Mouse (Mus musculus): ENCODE measurements at regions not wholly inside any gene's neighbourhood (a gene's known extent, or its start where the extent isn't known, plus 50 kb on each side); places are given as distances from the start of the nearest gene placed in this dataset.

DNA sequence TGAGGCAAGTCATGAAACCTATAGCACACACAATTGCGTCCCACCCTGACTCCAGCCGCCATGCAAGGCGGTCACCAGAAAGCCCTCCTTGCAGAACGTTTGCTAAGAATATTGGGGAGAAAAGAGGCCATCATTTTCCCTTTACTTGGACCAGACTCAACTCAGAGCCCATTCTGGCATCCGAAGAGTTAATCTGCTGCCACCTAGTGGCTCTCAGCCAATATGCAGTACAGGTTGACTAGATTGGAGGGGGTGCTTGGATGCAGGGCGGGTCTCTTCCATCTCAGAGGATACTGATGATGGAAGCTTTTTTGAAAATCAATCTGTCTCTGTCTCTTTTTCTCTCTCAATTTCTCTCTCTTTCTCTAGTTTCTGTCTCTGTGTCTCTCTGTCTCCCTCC, 139.6 kb downstream of the Tm2d1 start:
- WGBS, result 26% methylated on average over 6 of the region's 6 CpGs

DNA sequence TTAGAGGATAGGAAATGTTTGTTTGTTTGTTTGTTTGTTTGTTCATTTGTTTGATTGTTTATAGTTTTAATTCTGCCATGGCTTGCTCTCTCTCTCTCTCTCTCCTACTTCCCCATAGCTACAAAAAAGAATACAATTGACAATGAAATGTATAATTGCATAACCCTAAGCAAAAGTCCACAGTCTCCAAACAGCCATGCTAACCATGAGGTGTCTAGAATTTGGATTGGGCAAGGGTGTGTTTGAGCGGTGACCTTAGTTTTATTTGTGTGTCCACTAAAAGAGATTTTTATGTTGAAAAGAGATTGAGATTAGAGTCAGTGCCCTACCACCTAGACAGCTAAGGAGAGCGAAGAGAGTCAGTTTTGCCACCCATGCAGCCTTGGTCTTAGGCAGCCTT, 141.2 kb downstream of the Tm2d1 start:
- intact Hi-C loops (cut with DNase I), result loop anchor here (5.0 kb wide), 1 partner anchor 80 kb away; no protein-coding TSS in a partner anchor
- Histone ChIP-seq H3K4me1 (ENCODE audit: control insufficient read depth, insufficient read depth, low read length) (no peaks in the 10 kb centered on the region; the same call in 1 of the 2 replicates), H3K27ac (no peak overlapping the region), H3K79me2 (replicated peaks; ENCODE audit: control insufficient read depth, insufficient read depth, low read length) (no peaks in the 10 kb centered on the region), H3K9ac (ENCODE audit: low read depth, low read length) (no peak overlapping the region), H3K4me3 (no peak overlapping the region), H3K27me3 (ENCODE audit: control insufficient read depth, insufficient read depth, low read length) (no peaks in the 10 kb centered on the region), H3K36me3 (ENCODE audit: control insufficient read depth, insufficient read depth, low read length) (no peaks in the 10 kb centered on the region)
- DNase-seq, result no peak
- TF ChIP-seq EP300 (IDR thresholded peaks at IDR 0.05; ENCODE audit: insufficient read depth, low read depth, low read length), result no peak
- TF ChIP-seq POLR2A (IDR thresholded peaks at IDR 0.05; ENCODE audit: insufficient read depth, low read depth, low read length), result no peak
- no peak for TF ChIP-seq CTCF (IDR thresholded peaks at IDR 0.05)
- WGBS, result 97% methylated on average over 2 of the region's 2 CpGs

More for the DNA sequence above, 139.6 kb downstream of the Tm2d1 start:
- Histone ChIP-seq H3K9ac (ENCODE audit: low read depth, low read length) (no peak overlapping the region), H3K79me2 (replicated peaks; ENCODE audit: control insufficient read depth, insufficient read depth, low read length) (no peaks in the 10 kb centered on the region), H3K27ac (no peak overlapping the region), H3K36me3 (ENCODE audit: control insufficient read depth, insufficient read depth, low read length) (no peaks in the 10 kb centered on the region), H3K27me3 (ENCODE audit: control insufficient read depth, insufficient read depth, low read length) (no peaks in the 10 kb centered on the region), H3K4me3 (no peak overlapping the region), H3K4me1 (ENCODE audit: control insufficient read depth, insufficient read depth, low read length) (no peaks in the 10 kb centered on the region; the same call in 1 of the 2 replicates)
- TF ChIP-seq CTCF (IDR thresholded peaks at IDR 0.05), result peak; percentile 58
- no peak for TF ChIP-seq EP300 (IDR thresholded peaks at IDR 0.05; ENCODE audit: insufficient read depth, low read depth, low read length)
- DNase-seq, result peak in 1 of 2 experiments; percentile 19
- intact Hi-C loops (cut with DNase I), result loop anchor here (5.0 kb wide), 1 partner anchor 79 kb away; no protein-coding TSS in a partner anchor

DNA sequence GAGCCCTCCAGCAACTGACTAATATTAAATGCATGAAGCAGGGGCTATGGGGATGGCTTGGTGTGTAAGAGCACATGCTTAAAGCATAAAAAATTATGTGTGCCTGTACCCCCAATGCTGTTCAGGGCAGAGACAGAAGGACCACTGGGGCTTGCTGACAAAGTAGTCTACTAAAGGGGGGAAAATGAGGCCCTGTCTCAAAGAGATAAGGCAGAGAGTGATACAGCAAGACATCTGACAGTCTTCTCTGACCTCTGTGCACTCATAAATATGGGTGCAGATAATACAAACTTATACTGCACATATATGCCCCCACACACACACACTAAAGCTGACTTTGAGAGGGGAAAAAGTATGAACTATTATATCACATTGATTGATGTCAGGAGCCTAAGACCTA, 142.8 kb downstream of the Tm2d1 start:
- Histone ChIP-seq H3K4me3 (no peak overlapping the region), H3K4me1 (ENCODE audit: control insufficient read depth, insufficient read depth, low read length) (peaks cover 1% of the 10 kb centered on the region; the same call in 1 of the 2 replicates), H3K9ac (ENCODE audit: low read depth, low read length) (no peak overlapping the region), H3K79me2 (replicated peaks; ENCODE audit: control insufficient read depth, insufficient read depth, low read length) (no peaks in the 10 kb centered on the region), H3K27me3 (ENCODE audit: control insufficient read depth, insufficient read depth, low read length) (no peaks in the 10 kb centered on the region), H3K27ac (no peak overlapping the region), H3K36me3 (ENCODE audit: control insufficient read depth, insufficient read depth, low read length) (no peaks in the 10 kb centered on the region)
- intact Hi-C loops (cut with DNase I), result loop anchor here (5.0 kb wide), 1 partner anchor 82 kb away; no protein-coding TSS in a partner anchor
- DNase-seq, result no peak
- TF ChIP-seq CTCF (IDR thresholded peaks at IDR 0.05), result no peak
- TF ChIP-seq POLR2A (IDR thresholded peaks at IDR 0.05; ENCODE audit: insufficient read depth, low read depth, low read length), result no peak
- TF ChIP-seq EP300 (IDR thresholded peaks at IDR 0.05; ENCODE audit: insufficient read depth, low read depth, low read length), result no peak

GRCm38 (mm10) chr4:98238075-98238474, 145.0 kb downstream of the Tm2d1 start:
- H3K27ac ChIP-seq, result no peak overlapping the region
- no peak overlapping the region for H3K9ac ChIP-seq (ENCODE audit: low read depth, low read length)
- TF ChIP-seq EP300 (IDR thresholded peaks at IDR 0.05; ENCODE audit: insufficient read depth, low read depth, low read length) (no peak), CTCF (IDR thresholded peaks at IDR 0.05) (no peak), POLR2A (IDR thresholded peaks at IDR 0.05; ENCODE audit: insufficient read depth, low read depth, low read length) (no peak)
- DNase-seq, result no peak
- H3K27me3 ChIP-seq (ENCODE audit: control insufficient read depth, insufficient read depth, low read length), result no peaks in the 10 kb centered on the region
- no peaks in the 10 kb centered on the region for H3K36me3 ChIP-seq (ENCODE audit: control insufficient read depth, insufficient read depth, low read length)
- no peak overlapping the region for H3K4me3 ChIP-seq
- H3K79me2 ChIP-seq (replicated peaks; ENCODE audit: control insufficient read depth, insufficient read depth, low read length), result no peaks in the 10 kb centered on the region
- intact Hi-C loops (cut with DNase I), result loop anchor here (5.0 kb wide), 1 partner anchor 96 kb away; no protein-coding TSS in a partner anchor
- WGBS, result 69% methylated on average over 4 of the region's 4 CpGs
- H3K4me1 ChIP-seq (ENCODE audit: control insufficient read depth, insufficient read depth, low read length), result 0 out of 2 replicates have a peak, but pooled peaks cover 1% of the 10 kb centered on the region

DNA sequence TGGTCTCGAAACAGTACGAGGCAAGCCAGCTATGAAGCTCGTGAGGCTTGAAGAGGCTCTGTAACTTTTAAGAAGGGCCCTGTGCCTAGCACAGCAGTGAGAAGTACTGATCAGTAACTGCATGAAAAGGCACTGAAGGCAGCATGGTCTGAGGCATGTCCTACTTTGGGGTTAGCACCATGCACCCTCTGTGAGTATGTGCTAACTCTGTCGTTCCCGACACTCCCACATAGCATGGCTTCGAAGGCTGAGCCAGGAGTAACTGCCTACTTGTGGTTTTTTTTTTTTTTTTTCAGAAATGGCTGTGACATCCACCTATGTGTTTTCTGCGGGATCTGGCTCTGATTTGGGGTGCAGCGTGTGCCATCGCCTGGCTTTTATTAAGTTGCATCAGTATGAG, 145.6 kb downstream of the Tm2d1 start:
- no peak for DNase-seq
- 87% methylated on average over 9 of the region's 9 CpGs for WGBS
- Histone ChIP-seq H3K27ac (no peak overlapping the region), H3K4me1 (ENCODE audit: control insufficient read depth, insufficient read depth, low read length) (0 out of 2 replicates have a peak, but pooled peaks cover 1% of the 10 kb centered on the region), H3K9ac (ENCODE audit: low read depth, low read length) (no peak overlapping the region), H3K36me3 (ENCODE audit: control insufficient read depth, insufficient read depth, low read length) (no peaks in the 10 kb centered on the region), H3K4me3 (no peak overlapping the region), H3K79me2 (replicated peaks; ENCODE audit: control insufficient read depth, insufficient read depth, low read length) (no peaks in the 10 kb centered on the region), H3K27me3 (ENCODE audit: control insufficient read depth, insufficient read depth, low read length) (no peaks in the 10 kb centered on the region)
- TF ChIP-seq CTCF (IDR thresholded peaks at IDR 0.05), result no peak
- TF ChIP-seq EP300 (IDR thresholded peaks at IDR 0.05; ENCODE audit: insufficient read depth, low read depth, low read length), result no peak
- no peak for TF ChIP-seq POLR2A (IDR thresholded peaks at IDR 0.05; ENCODE audit: insufficient read depth, low read depth, low read length)
- intact Hi-C loops (cut with DNase I), result loop anchor here (5.0 kb wide), 1 partner anchor 95 kb away; no protein-coding TSS in a partner anchor

GRCm38 (mm10) chr4:98236006-98236783, 146.9 kb downstream of the Tm2d1 start:
- H3K36me3 ChIP-seq (ENCODE audit: control insufficient read depth, insufficient read depth, low read length), result no peaks in the 10 kb centered on the region
- WGBS, result 54% methylated on average over 12 of the region's 12 CpGs
- no peak overlapping the region for H3K4me3 ChIP-seq
- DNase-seq, result no peak
- intact Hi-C loops (cut with DNase I), result loop anchor here (5.0 kb wide), 1 partner anchor 94 kb away; no protein-coding TSS in a partner anchor
- TF ChIP-seq CTCF (IDR thresholded peaks at IDR 0.05), result no peak
- TF ChIP-seq EP300 (IDR thresholded peaks at IDR 0.05; ENCODE audit: insufficient read depth, low read depth, low read length), result no peak
- no peak for TF ChIP-seq POLR2A (IDR thresholded peaks at IDR 0.05; ENCODE audit: insufficient read depth, low read depth, low read length)
- H3K27ac ChIP-seq, result no peak overlapping the region
- 0 out of 2 replicates have a peak, but pooled peaks cover 1% of the 10 kb centered on the region for H3K4me1 ChIP-seq (ENCODE audit: control insufficient read depth, insufficient read depth, low read length)
- H3K9ac ChIP-seq (ENCODE audit: low read depth, low read length), result no peak overlapping the region
- H3K27me3 ChIP-seq (ENCODE audit: control insufficient read depth, insufficient read depth, low read length), result no peaks in the 10 kb centered on the region
- no peaks in the 10 kb centered on the region for H3K79me2 ChIP-seq (replicated peaks; ENCODE audit: control insufficient read depth, insufficient read depth, low read length)
